Mouse (Mus musculus) cerebellum, postnatal 10 days (tissue): ENCODE results near the gene Gm20388.

Source experiments
- DNase-seq, 2 experiments: peaks; one replicate each; pipeline ENCODE4 v3.0.0; 2021; ENCODE audit warnings: mixed read lengths in 2 of 2

Gm20388 gene

DNA sequence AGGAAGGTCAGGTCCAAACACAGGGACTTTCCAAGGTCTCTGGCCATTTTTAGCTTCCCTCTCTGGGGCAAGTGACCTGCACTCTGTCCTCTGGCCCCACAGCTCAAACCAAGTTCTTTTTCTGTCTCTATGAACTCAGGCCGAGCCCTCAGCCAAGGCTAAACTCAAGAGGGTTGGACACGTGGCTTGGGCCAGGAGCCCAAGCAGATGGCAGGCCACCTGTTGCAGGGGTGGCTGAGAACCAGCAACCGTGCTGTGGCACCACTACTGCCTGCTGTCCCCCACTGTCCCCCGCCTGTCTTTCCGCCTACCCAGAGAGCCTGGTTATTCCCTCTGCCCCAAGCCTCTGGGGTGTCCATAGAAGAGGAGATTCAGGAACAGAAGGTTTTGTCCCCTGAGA, 303.3 kb downstream of the Gm20388 start:
- peak; percentile 97 to 98 for DNase-seq

DNA sequence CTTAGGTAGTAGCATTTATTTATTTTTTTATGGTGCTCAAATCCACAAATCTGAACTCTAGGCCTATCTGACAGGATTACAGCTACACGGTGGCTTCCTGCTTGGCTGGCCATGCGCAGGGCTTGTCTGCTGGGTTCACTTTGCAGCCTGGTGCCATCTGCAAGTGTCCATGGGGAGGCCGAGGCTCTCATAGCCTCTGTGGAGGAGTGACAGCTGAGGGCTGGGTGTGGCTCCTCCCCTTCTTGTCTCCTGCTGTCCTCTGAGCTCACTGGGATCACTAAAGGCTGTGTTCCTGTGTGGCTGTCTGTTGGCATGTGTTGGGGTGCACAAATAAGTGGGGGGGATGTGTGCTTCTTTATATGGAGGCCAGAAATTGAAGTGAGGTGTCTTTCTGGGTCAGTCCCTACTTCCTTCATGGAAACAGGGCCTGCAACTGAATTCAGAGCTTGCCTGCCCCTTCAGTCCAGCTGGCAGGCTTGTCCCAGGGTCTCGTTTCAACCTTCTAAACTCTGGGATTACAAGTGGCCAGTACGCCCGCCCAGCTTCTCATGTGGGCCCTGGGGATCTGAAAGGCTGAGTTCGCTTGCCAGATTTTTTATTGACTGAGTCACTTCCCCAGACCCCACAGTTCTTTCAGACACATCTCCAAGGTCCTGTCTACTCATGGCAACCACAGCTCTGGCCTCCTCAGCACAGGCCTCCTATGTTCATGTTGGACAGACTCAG, 304.9 kb downstream of the Gm20388 start:
- DNase-seq: peak; percentile 62 to 75

DNA sequence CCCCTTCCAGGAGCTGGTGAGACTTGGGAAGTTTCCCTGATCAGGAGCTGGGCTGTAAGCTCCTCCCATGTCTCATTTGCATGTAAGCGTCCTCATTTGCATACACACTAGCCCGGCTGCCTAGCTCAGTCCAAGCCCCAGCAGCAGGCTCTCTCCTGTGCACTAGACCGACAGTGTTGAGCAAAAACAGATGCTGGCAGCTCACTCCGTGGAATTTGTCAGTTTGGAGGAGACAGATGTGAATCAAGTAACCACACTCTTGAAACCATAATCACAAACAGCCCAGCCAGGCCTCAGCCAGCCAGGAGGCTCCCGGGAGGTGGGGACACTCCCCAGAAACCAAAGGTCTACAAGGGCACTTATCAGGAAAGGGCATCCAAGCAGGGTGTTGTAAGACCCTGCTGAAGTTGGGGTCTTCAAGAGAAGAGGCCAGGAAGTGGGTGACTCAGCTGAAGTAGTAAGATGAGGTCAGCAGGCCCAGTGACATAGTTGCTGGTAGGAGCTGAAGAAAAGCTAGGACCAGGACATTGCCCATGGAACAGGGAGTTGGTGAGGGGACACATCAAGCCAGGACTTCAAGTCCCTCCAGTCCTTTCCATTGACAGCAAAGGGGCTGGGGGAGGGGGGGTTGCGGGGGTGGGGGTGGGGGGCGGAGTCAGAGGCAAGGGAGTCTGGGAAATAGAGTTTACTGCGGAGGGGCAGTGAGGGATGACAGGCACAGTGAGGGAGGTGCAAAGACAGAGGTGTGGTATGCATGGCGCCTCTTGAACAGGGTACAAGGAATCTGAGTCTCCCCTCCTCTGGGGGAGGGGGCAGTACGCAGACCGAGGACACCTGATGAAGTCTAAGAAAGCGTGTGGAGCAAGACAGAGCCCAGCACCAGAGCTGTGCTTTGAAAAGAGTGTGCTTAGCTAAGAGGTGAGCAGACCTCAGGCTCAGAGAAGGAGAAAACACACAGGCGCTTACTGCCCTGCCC, 306.5 kb downstream of the Gm20388 start:
- peak; percentile 53 to 59 for DNase-seq

DNA sequence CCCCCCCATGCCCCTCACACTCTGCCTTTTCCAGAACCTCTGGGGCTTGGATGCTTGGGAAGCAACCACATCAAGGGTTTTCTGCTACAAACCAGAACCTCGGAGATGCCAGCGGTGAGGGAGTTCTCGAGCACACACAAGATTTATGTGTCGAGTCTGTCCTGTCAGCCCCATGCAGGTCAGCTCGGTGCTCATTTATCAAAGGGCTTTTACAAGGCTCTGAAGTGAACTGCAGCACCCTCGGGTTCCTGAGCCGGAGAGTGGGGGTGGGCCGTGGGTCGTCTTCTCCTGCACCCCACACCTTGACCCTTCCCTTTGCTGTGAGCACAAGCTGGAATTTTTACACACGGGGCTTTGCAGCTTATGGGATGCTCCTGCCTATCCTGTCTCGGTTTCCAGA, 311.9 kb downstream of the Gm20388 start:
- no peak for DNase-seq

DNA sequence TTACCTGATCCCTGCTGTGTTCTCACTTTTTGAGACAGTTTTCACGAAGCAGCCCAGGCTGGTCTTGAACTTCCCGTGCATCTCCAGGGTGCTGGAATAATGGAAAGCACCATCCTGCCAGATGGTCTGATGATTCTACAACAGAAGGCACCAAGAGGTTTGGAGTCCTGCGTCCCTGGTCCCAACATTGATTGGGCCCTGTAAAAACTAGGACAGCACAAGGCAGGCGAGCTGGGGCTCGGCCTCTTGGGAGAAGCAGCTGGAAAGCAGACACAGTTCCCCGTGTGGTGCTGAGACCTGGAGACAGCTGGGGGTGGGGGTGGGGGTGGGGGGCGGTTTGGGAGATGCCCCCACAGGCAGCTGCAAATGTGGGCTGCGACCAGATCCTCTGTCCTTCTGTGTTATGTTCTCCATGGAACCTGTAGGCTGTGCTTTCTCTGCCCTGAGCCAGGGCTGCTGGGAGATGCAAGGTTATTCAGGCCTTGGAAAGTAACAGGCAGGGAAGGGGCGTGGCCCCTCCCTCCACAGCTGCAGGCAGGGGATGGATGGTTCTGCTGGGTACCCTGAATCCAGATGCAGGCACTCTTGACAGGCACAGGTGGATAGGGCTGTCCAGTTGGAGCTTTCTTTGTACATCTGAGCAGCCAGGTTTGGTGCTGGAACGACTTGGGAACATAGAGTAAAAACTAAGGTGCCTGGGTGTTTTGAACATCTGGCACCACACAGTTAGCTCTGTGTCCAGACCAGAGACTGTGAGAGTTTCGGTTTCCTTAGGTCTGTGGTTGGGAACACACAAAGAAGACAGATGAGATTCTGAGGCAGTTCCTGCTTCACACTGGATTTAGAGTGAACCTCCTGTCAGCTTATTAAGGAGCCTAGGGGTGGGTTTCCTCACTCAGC, 314.1 kb downstream of the Gm20388 start:
- no peak for DNase-seq

DNA sequence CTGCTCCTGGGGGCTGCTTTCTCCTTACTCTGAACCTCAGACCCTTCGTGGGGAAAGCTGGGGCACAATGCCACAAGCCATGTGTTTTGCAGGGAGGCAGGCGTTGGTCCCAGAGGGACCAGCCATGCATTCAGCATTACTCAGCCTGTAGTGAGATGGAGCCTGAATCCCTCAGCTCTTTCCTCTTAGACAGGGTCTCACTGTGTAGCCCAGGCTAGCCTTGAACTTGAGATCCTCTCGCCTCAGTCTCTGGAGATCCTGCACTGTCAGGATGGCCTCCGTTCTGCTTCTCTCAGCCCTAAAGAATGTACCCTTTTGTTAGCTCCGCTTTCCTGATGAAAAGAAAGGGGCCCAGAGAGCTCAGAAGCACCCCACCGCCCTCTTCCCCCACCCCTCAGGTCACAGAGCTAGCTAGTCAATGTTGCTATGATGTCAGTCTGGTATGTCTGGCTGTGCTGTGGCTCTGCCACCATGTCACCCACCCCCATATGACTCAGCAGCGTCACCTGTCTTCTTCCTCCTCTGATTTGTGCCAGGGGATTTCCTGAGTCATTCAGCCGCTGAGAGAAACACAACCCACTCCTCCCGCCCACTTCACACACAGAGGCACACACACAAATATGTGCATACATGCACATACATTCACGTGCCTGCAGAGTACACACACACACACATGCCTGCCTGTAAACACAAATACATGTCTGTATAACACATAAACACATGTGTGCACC, 314.9 kb downstream of the Gm20388 start:
- no peak for DNase-seq

DNA sequence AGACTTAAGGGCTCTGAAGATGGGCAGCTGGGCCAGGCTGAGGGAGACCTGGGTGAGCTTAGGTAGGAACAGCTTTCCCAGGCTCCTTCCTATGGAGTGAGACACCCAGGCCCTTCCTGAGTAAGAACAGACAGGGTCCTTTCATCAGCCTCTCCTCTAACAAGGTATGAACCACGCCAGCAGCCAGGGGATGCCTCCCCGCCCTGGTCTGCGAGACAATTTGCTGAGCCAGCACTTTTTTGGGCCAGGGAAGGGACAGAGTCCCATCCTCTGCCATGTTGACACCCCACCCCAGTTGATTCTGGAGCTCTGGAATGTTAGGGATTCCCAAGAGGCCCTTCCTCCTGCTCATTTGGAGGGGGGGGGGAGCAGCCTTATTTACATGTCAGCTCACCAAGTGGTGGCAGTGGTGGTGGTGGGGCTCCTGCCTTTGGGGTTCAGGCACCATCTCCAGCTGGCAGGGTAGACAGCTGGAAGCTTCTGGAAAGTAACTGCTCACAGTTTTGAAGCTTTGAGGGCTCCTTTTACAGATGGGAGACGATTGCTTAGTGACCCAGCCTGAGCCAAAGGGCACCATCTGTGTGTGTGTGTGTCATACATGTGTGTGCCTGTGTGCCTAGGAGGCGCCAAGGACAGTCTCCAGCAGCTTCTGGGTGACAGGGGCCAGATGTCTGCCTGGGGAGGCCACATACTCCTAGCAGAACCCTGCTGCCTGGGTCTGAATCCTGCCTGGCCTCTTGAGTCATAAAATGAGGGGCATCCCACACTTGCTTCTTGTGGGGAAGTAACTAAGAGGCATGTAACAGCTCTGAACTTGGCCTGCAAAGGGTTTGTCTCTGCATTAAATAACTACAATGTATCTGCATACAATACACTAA, 316.3 kb downstream of the Gm20388 start:
- peak in 1 of 2 experiments; percentile 35 for DNase-seq

DNA sequence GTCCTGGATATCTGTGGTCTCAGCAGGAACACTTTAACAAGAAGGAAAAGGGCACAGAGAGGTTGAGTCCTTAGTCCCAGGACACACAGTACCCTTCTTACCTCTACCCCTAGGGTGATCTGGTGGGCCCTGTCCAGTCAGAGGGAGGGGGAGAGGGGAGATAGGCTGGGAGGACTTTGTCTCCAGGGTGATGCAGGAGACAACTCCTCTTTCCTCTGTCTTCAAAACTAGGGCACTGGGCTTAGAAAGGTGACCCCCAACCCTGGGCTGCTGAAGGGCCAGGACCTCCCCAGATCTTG, 316.9 kb downstream of the Gm20388 start:
- no peak for DNase-seq

DNA sequence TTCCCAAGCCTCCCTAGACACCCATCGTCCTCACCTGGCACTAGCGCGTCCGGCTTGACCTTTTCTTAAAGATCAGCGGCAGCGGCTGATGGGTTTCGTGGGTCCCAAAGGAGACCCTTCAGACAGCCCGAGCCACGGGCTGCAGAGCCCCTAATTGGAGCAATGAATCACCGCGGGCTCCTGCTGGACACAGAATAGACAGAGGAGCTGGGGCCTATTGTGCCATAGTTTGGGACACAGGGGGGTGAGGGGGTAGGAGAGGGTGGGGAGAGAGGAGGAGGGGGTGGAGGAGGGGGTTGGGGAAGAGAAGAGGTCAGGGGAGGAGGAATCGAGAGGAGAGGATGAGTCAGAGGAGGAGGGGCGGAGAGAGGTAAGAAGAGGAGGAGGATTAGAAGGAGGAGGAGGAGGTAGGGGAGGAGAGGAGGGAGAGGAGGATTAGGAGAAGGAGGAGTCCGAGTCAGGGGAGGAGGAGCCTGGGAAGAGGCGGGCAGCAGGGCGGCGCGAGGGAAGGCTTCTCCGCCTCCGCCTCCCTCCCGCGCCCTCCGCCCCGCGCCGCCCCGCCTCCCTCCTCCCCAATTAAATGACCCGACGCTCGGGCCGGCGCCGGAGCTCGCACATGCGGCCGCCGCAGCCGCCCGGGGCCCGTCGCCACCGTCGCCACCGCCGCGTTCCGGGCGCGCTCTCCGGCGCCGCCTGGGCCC, 317.4 kb downstream of the Gm20388 start, which contains the start of gene Gse1:
Gene Gse1, plus strand, starts transcription at position 566 of the 701 bp plus-strand sequence.
- DNase-seq: peak; percentile 88 to 94

DNA sequence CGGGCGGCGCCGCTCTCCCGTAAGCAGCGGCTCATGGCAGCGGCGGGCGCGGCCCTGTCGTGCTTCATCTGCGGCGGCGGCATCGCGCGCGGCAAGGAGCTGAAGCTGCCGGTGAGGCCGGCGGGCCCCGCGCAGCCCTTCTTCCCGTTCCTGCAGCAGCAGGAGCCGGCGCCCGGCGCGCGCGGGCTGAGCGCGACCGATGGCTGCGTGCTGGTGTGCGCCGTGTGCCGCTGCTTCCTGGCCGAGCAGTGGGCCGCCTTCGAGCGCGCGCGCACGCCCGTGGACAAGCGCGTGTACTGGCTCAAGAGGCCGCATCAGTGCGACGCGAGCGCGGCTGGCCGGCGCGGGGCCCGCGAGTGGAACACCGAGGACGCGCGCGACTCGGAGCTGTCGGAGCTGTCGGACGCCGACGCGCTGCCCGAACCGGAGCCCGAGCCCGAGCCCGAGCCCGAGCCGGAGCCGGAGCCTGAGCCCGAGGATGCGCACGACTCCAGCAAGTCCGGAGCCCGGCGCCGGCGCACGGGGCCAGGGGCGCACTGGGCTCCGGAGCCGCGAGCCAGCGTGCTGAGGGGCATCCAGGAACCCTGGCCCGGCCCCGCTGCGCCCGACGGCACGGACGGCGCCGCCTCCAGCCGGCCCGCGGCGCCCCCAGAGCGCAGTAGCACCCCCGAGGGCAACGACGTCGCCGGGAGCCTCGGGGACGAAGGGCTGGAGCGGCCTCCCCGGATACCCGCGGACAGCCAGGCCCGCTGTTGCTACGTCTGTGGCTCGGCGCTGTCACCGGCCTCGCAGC, 318.3 kb downstream of the Gm20388 start:
- DNase-seq: peak; percentile 72 to 77

DNA sequence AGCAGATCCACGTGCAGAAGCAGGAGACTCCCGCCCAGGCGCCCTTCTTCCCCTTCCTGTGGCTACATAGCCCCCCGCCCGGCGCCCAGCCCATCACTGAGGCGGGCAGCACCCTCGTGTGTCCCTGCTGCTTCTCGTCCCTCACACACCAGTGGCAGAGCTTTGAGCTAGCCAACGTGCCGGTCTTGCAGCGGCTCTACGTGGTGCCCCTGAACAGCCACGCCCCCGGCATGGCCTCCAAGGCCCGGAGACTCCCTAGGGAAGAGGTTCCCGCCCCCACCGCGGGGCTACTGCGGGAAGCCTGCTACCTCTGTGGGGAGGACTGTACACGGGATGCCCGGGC, 318.9 kb downstream of the Gm20388 start:
- peak; percentile 53 to 58 for DNase-seq

DNA sequence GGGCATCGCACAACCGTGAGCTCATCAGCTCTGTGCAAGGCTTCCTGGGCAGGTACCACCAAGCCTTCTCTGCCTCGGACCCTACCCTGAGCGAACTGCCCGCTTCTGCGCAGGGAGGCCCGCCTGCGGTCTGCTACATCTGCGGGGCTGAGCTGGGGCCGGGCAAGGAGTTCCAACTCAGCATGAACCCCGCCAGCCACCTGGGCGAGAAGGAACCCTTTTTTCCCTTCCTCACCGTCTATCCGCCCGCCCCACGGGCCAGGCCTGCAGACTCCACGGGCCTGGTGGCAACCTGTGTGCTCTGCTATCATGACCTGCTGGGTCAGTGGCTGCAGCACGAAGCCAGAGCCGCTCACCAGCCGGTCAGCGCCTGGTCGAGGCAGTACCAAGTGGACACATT, 319.4 kb downstream of the Gm20388 start:
- peak; percentile 44 to 52 for DNase-seq

DNA sequence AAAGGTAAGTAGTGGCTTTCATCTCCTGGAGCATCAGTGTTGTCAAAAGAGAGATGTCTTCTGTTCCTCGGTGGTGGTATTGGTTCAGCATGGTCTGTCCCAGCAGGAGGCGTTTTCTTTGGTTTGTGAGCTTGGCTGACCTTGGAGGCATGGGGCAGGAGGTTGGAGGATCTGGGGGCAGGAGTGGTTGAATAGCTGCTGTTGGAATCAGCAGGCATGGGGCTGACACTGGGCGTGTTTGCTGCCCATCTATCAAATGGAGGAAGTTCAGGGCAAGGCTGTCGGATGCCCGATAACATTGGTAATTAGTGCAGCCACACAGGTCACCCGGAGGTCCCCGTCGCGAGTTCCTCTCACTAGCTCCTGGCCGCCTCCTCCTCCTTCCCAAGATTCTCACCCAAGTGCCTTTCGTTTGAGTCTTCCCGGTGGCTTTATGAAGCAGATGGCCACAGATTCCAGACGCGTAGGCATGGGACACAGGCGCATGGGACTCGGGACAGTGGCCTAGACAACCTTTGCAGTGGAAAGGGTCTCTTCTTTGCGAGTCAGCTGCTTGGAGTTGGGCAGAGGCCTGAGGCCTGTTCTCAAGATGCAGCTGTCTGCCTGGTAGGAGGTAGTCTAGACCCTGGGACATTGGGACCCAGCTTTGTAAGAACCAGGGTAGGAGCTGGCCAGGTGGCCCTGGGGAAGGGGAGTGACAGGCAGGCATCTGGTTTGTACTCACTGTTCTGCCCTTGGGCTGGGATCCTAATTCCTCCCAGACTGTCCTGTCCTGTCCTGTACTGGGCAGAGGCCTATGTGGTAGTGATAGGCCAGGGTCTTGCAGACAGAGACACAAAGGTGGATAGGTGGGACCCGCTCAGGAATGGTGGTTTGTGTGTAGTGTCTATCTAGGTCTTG, 320.3 kb downstream of the Gm20388 start:
- no peak for DNase-seq

DNA sequence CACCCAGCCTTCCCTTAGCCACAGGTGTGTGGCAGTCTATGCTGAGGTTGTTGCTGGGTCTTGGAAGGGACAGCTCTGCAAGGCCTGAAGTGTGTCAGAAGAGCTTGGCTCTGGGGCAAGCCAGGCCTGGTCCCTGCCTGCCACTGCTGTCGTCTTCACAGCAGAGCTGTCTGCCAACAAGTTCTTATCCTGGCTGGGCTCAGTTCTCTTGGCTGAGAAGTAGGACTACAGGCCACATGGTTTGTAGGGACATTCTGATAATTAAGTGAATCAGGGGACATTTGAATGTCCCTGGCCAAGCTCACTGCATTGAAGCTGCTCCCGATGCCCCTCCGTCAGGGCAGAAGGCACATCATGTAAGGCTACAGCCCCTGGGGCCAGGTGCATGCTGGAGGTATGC, 321.2 kb downstream of the Gm20388 start:
- peak; percentile 79 to 86 for DNase-seq

DNA sequence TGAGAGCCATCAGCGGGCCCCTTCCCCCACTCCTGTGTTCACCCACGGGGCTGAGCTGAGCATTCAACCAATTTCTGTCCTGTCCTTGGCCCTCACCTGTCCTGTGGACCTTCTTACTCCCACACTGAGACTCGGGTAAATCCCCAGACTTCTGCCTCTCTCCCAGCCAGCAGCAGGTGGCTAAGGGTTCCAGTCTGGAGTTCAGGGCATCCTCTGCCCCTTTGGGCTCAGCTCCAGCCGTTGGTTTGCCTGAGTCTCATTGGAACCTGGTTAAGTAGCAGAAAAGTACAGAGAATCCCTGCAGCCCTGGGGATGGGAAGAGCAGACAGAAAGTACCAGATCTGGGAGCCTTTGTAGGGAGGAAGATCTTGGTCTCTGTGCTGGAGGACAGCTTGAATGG, 321.8 kb downstream of the Gm20388 start:
- peak; percentile 55 to 64 for DNase-seq

DNA sequence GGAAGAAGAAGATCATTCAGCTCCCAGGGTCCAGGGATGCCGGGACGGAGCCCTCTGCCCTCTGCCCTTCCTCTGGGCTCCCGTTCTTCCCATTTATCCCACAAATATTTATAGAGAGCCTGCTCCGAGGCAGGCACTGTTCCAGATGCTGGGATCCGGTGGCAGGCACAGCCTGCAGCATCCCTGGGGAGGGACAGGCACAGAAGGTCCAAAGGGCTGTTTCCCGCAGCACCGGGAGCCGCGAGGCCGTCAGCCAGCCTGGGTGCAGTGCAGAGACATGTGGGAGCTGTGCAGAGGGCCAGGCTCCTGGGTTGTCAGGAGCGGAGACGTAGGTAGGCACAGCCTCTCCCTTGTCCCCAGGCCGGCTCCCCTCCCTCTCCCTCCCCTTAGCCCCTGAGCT, 322.3 kb downstream of the Gm20388 start:
- DNase-seq: peak in 1 of 2 experiments; percentile 46

DNA sequence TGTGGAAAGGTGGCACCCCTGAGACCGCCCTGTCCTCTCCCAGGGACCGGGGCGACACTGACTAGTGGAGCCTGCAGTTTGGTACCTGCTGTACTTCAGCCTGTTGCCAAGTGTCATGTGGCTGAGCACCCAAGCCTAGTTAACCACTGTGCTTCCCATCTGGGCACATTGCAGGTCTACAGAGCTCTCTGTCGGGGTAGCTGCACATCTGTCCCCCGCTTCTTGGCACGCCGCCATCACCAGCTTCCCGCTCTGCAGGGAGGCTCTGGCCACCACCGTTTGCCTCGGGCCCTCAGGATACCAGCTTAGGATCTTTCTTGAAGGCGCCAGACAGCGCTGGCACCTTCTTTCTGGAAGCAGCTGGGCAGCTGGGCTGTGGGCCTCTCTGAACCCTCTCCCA, 323.8 kb downstream of the Gm20388 start:
- peak; percentile 76 for DNase-seq

DNA sequence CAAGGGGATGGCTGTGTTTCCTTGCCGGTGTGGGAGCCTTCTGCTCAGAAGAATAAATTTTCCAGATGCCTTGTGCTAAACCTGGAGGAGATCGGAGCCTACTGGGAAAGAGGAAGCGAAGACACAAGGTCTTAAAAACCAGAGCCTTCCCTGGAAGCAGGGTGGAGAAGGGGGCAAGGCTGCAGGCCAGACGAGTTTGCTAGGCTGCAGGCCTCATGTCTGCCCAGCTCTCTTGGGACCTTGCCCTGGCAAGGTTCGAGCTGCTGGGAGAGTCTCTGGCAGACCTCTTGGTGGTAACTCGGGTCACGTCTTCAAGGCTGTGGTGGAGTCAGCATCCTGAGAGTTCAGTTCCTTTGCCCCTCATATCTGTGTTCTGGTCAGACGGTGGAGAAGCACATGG, 324.2 kb downstream of the Gm20388 start:
- peak; percentile 54 to 57 for DNase-seq

DNA sequence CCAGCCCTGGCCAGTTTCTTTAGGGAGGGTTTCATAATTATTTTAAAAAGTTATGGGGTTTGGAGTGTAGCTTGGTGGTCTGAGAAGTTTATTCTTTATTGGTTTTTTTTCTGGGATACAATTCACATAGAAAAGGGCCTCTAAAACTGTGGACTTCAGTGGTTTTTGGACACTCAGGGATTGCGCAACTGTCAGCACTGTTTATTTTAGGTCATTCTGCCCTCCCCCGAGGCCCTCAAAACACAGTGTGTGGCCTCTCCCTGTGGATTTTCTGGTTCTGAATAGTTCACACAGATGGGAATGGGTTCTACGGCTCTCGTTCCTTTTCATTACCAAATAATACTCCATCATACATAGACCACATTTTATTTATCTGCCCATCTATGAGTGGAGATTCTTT, 332.6 kb downstream of the Gm20388 start:
- DNase-seq: no peak
